Mouse (Mus musculus): ENCODE results near the gene Krt27.

GRCm38 (mm10) chr11:99307579-99307978, 43.3 kb downstream of the Krt27 start:
- TF ChIP-seq POLR2A (IDR thresholded peaks at IDR 0.05; ENCODE audit: borderline replicate concordance, extremely low read depth, insufficient read depth, insufficient read length, poor library complexity, severe bottlenecking) (no peak), CTCF (IDR thresholded peaks at IDR 0.05; ENCODE audit: borderline replicate concordance, extremely low read depth, insufficient read depth, insufficient read length) (peak; percentile 75; the same call in 1 of the 2 replicates)
